Mouse (Mus musculus): ENCODE results near the gene Zfp750. TPM values are rescaled to one million over a fixed set of nuclear protein-coding genes. Genes with fewer than 3 reads are reported as not detected.

Zfp750 gene
- polyA plus RNA-seq, 1 experiment from 2014 or later = 0.77 TPM

- H3K9me3 ChIP-seq (replicated peaks) = no peaks in the 10 kb centered on the region
- H3K4me1 ChIP-seq = peaks cover 8% of the 10 kb centered on the region
- 79% methylated on average over 7 of the region's 7 CpGs for WGBS
- no peak overlapping the region for H3K27ac ChIP-seq
- H3K4me2 ChIP-seq = no peak overlapping the region
- no peak overlapping the region for H3K9ac ChIP-seq
- H3K27me3 ChIP-seq = no peaks in the 10 kb centered on the region
- no peak overlapping the region for H3K4me3 ChIP-seq (replicated peaks)
- no peak for ATAC-seq (replicated peaks; ENCODE audit: low FRiP score)
- H3K36me3 ChIP-seq = no peaks in the 10 kb centered on the region
Observed at GRCm38 (mm10) chr11:121524191-121524590, 5.1 kb upstream of the Zfp750 start.

GRCm38 (mm10) chr11:121522156-121522762 is 3.1 kb upstream of the Zfp750 start:
- Histone ChIP-seq H3K9ac (no peak overlapping the region), H3K4me2 (no peak overlapping the region), H3K27me3 (no peaks in the 10 kb centered on the region), H3K9me3 (replicated peaks) (no peaks in the 10 kb centered on the region), H3K27ac (no peak overlapping the region), H3K36me3 (no peaks in the 10 kb centered on the region), H3K4me3 (replicated peaks) (no peak overlapping the region), H3K4me1 (peaks cover 11% of the 10 kb centered on the region)
- no peak for ATAC-seq (replicated peaks; ENCODE audit: low FRiP score)
- 73% methylated on average over 4 of the region's 4 CpGs for WGBS

- H3K9ac ChIP-seq = no peak overlapping the region
- 86% methylated on average over 2 of the region's 2 CpGs for WGBS
- no peak for ATAC-seq (replicated peaks; ENCODE audit: low FRiP score)
Observed at GRCm38 (mm10) chr11:121520761-121521160, 1.6 kb upstream of the Zfp750 start.

GRCm38 (mm10) chr11:121519703-121520102 is 570 bp upstream of the Zfp750 start:
- Histone ChIP-seq H3K27ac (no peak overlapping the region), H3K36me3 (no peaks in the 10 kb centered on the region), H3K4me2 (no peak overlapping the region), H3K4me1 (peaks cover 11% of the 10 kb centered on the region), H3K4me3 (replicated peaks) (no peak overlapping the region), H3K9ac (no peak overlapping the region), H3K27me3 (no peaks in the 10 kb centered on the region), H3K9me3 (replicated peaks) (no peaks in the 10 kb centered on the region)
- 84% methylated on average over 7 of the region's 7 CpGs for WGBS
- ATAC-seq (replicated peaks; ENCODE audit: low FRiP score) = no peak

More at GRCm38 (mm10) chr11:121520761-121521160, 1.6 kb upstream of the Zfp750 start:
- H3K4me2 ChIP-seq = no peak overlapping the region
- no peaks in the 10 kb centered on the region for H3K9me3 ChIP-seq (replicated peaks)
- H3K4me1 ChIP-seq = peaks cover 11% of the 10 kb centered on the region
- no peaks in the 10 kb centered on the region for H3K27me3 ChIP-seq
- H3K4me3 ChIP-seq (replicated peaks) = no peak overlapping the region
- no peak overlapping the region for H3K27ac ChIP-seq
- no peaks in the 10 kb centered on the region for H3K36me3 ChIP-seq

- Histone ChIP-seq H3K4me1 (peaks cover 11% of the 10 kb centered on the region), H3K9ac (no peak overlapping the region), H3K4me2 (no peak overlapping the region), H3K27me3 (no peaks in the 10 kb centered on the region), H3K36me3 (no peaks in the 10 kb centered on the region), H3K27ac (no peak overlapping the region), H3K9me3 (replicated peaks) (no peaks in the 10 kb centered on the region), H3K4me3 (replicated peaks) (no peak overlapping the region)
- WGBS = 69% methylated on average over 17 of the region's 17 CpGs
- no peak for ATAC-seq (replicated peaks; ENCODE audit: low FRiP score)
Observed at GRCm38 (mm10) chr11:121517687-121518465, 1.3 kb downstream of the Zfp750 start.

GRCm38 (mm10) chr11:121516906-121517305 is 2.2 kb downstream of the Zfp750 start:
- H3K4me3 ChIP-seq (replicated peaks) = no peak overlapping the region
- peaks cover 11% of the 10 kb centered on the region for H3K4me1 ChIP-seq
- no peaks in the 10 kb centered on the region for H3K27me3 ChIP-seq
- H3K4me2 ChIP-seq = no peak overlapping the region
- no peak for ATAC-seq (replicated peaks; ENCODE audit: low FRiP score)
- H3K27ac ChIP-seq = no peak overlapping the region
- no peaks in the 10 kb centered on the region for H3K9me3 ChIP-seq (replicated peaks)
- WGBS = 81% methylated on average over 3 of the region's 3 CpGs
- no peaks in the 10 kb centered on the region for H3K36me3 ChIP-seq
- H3K9ac ChIP-seq = no peak overlapping the region

GRCm38 (mm10) chr11:121515996-121516395 is 3.1 kb downstream of the Zfp750 start:
- no peak overlapping the region for H3K4me2 ChIP-seq
- no peak overlapping the region for H3K9ac ChIP-seq
- no peaks in the 10 kb centered on the region for H3K9me3 ChIP-seq (replicated peaks)
- ATAC-seq (replicated peaks; ENCODE audit: low FRiP score) = no peak
- no peak overlapping the region for H3K4me3 ChIP-seq (replicated peaks)
- no peaks in the 10 kb centered on the region for H3K36me3 ChIP-seq
- H3K4me1 ChIP-seq = peaks cover 11% of the 10 kb centered on the region
- no peaks in the 10 kb centered on the region for H3K27me3 ChIP-seq
- no peak overlapping the region for H3K27ac ChIP-seq
- WGBS = 86% methylated on average over 9 of the region's 9 CpGs

- H3K9ac ChIP-seq = no peak overlapping the region
- WGBS = 89% methylated on average over 8 of the region's 8 CpGs
- H3K9me3 ChIP-seq (replicated peaks) = no peaks in the 10 kb centered on the region
- H3K4me1 ChIP-seq = peaks cover 4% of the 10 kb centered on the region
- no peaks in the 10 kb centered on the region for H3K36me3 ChIP-seq
- H3K27me3 ChIP-seq = no peaks in the 10 kb centered on the region
- no peak overlapping the region for H3K4me2 ChIP-seq
- ATAC-seq (replicated peaks; ENCODE audit: low FRiP score) = no peak
- no peak overlapping the region for H3K27ac ChIP-seq
- H3K4me3 ChIP-seq (replicated peaks) = no peak overlapping the region
Observed at GRCm38 (mm10) chr11:121512896-121513572, 6.1 kb downstream of the Zfp750 start.

GRCm38 (mm10) chr11:121510512-121511246 is 8.5 kb downstream of the Zfp750 start:
- H3K9ac ChIP-seq = no peak overlapping the region
- no peaks in the 10 kb centered on the region; the same call in 1 of the 2 replicates for H3K36me3 ChIP-seq
- H3K4me1 ChIP-seq = peaks cover 4% of the 10 kb centered on the region; the same call in 1 of the 2 replicates
- H3K4me2 ChIP-seq = no peak overlapping the region
- H3K27ac ChIP-seq = no peak overlapping the region
- no peaks in the 10 kb centered on the region for H3K27me3 ChIP-seq
- ATAC-seq (replicated peaks; ENCODE audit: low FRiP score) = no peak
- no peaks in the 10 kb centered on the region for H3K9me3 ChIP-seq (replicated peaks)
- 50% methylated on average over 9 of the region's 9 CpGs for WGBS
- no peak overlapping the region for H3K4me3 ChIP-seq (replicated peaks)

- 78% methylated on average over 4 of the region's 4 CpGs for WGBS
- no peak for ATAC-seq (replicated peaks; ENCODE audit: low FRiP score)
- Histone ChIP-seq H3K27ac (no peak overlapping the region), H3K9me3 (replicated peaks) (no peaks in the 10 kb centered on the region), H3K4me3 (replicated peaks) (no peak overlapping the region), H3K4me1 (peaks cover 4% of the 10 kb centered on the region; the same call in 1 of the 2 replicates), H3K27me3 (no peaks in the 10 kb centered on the region), H3K36me3 (peaks cover 15% of the 10 kb centered on the region), H3K9ac (no peak overlapping the region), H3K4me2 (no peak overlapping the region)
Observed at GRCm38 (mm10) chr11:121508478-121508877, 10.7 kb downstream of the Zfp750 start.

- 68% methylated on average over 4 of the region's 4 CpGs for WGBS
- H3K27me3 ChIP-seq = no peaks in the 10 kb centered on the region
Observed at GRCm38 (mm10) chr11:121502000-121502860, 16.9 kb downstream of the Zfp750 start.

More at GRCm38 (mm10) chr11:121502000-121502860, 16.9 kb downstream of the Zfp750 start:
- no peak for ATAC-seq (replicated peaks; ENCODE audit: low FRiP score)
- H3K27ac ChIP-seq = no peak overlapping the region
- H3K4me2 ChIP-seq = no peak overlapping the region
- H3K9ac ChIP-seq = no peak overlapping the region
- H3K36me3 ChIP-seq = peaks cover 47% of the 10 kb centered on the region
- no peaks in the 10 kb centered on the region for H3K4me1 ChIP-seq
- H3K4me3 ChIP-seq (replicated peaks) = no peak overlapping the region
- no peaks in the 10 kb centered on the region for H3K9me3 ChIP-seq (replicated peaks)
